Mouse (Mus musculus): ENCODE measurements around the gene Wdpcp. TPM values are rescaled to one million over a fixed set of nuclear protein-coding genes. Genes with fewer than 3 reads are reported as not detected.

Wdpcp gene
- polyA plus RNA-seq, 1 experiment from 2014 or later: 11.4 TPM

DNA sequence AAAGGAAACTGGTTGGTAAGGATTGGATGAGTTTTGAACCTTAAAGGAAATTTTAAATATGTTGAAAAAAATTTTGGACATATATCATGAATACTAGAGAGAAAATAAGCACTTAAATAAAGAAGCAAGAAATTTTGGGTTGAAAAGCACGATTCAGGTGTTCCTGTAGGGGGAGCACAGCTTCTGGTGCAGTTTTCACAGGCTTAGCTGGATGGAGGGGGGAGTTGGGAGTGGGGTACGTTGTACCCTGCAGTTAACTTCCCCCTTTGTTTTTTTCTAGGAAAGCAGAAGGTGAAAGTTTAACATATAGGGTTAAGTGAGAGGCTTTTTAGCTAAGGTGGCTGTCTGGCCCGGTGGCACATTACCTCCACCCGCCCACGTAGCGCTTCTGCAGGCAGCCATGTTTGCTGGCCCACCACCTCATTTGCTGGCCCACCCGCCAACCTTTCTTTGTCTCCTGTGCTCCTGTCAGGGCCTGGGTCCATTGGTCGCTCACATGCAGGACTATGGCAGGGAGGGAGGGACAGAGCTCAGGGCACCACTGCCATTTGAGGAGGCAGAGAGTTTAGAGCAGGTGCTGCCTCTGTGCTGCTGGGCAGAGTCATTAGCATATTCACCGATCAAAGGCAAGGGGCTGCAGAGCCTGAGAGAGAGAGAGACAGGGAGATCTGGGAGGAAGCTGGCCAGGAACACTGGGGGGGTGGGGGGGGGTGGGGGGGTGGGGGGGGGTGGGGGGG, 62.3 kb downstream of the Wdpcp start:
- no peaks in the 10 kb centered on the region for H3K36me3 ChIP-seq (replicated peaks; ENCODE audit: control insufficient read depth, insufficient read depth)
- no peaks in the 10 kb centered on the region for H3K4me1 ChIP-seq (replicated peaks; ENCODE audit: control insufficient read depth, insufficient read depth, low read length)
- H3K27ac ChIP-seq: no peak overlapping the region
- DNase-seq (ENCODE audit: low spot score) (no peak), ATAC-seq (ENCODE audit: low FRiP score) (no peak)
- H3K9me3 ChIP-seq (ENCODE audit: control insufficient read depth, low read length): no peaks in the 10 kb centered on the region
- 70% methylated on average over 8 of the region's 9 CpGs for WGBS
- no peaks in the 10 kb centered on the region for H3K27me3 ChIP-seq (ENCODE audit: control insufficient read depth, insufficient read depth, low read length)
- H3K4me3 ChIP-seq (replicated peaks; ENCODE audit: low read length): no peak overlapping the region
- H3K4me2 ChIP-seq (replicated peaks): no peak overlapping the region
- H3K9ac ChIP-seq: no peak overlapping the region

DNA sequence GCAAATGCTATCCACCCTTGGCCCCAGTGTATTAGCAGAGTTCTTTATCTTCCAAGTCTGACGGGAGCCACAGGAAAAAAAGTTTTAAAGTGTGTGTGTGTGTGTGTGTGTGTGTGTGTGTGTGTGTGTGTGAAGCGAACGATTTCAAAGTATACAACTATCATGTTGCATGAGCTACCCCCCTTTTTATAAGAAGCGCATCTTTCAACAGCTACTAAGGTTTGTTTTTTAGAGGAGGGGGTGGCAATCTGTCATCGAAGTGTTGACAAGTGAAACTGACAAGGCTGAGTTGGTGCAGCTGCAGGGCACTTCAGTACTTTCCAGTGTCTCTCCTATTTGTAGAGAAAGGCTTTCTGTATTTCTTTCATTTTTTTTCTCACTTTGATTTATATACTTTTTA, 66.3 kb downstream of the Wdpcp start:
- no peaks in the 10 kb centered on the region for H3K9me3 ChIP-seq (ENCODE audit: control insufficient read depth, low read length)
- no peak overlapping the region for H3K4me3 ChIP-seq (replicated peaks; ENCODE audit: low read length)
- 66% methylated on average over 5 of the region's 5 CpGs for WGBS

GRCm38 (mm10) chr11:21639534-21639933, 67.5 kb downstream of the Wdpcp start:
- no peak for DNase-seq (ENCODE audit: low spot score)
- H3K27ac ChIP-seq: no peak overlapping the region
- no peaks in the 10 kb centered on the region for H3K4me1 ChIP-seq (replicated peaks; ENCODE audit: control insufficient read depth, insufficient read depth, low read length)
- no peaks in the 10 kb centered on the region for H3K36me3 ChIP-seq (replicated peaks; ENCODE audit: control insufficient read depth, insufficient read depth)
- no peak overlapping the region for H3K9ac ChIP-seq
- WGBS: 80% methylated on average over 2 of the region's 2 CpGs
- no peak overlapping the region for H3K4me3 ChIP-seq (replicated peaks; ENCODE audit: low read length)
- H3K9me3 ChIP-seq (ENCODE audit: control insufficient read depth, low read length): no peaks in the 10 kb centered on the region
- no peak overlapping the region for H3K4me2 ChIP-seq (replicated peaks)
- ATAC-seq (ENCODE audit: low FRiP score): no peak
- no peaks in the 10 kb centered on the region for H3K27me3 ChIP-seq (ENCODE audit: control insufficient read depth, insufficient read depth, low read length)

More for the DNA sequence above, 66.3 kb downstream of the Wdpcp start:
- DNase-seq (ENCODE audit: low spot score) (no peak), ATAC-seq (ENCODE audit: low FRiP score) (no peak)
- no peak overlapping the region for H3K4me2 ChIP-seq (replicated peaks)
- H3K27me3 ChIP-seq (ENCODE audit: control insufficient read depth, insufficient read depth, low read length): no peaks in the 10 kb centered on the region
- H3K9ac ChIP-seq: no peak overlapping the region
- no peaks in the 10 kb centered on the region for H3K36me3 ChIP-seq (replicated peaks; ENCODE audit: control insufficient read depth, insufficient read depth)
- H3K27ac ChIP-seq: no peak overlapping the region
- H3K4me1 ChIP-seq (replicated peaks; ENCODE audit: control insufficient read depth, insufficient read depth, low read length): no peaks in the 10 kb centered on the region

GRCm38 (mm10) chr11:21644231-21644630, 72.2 kb downstream of the Wdpcp start:
- Histone ChIP-seq H3K4me2 (replicated peaks) (no peak overlapping the region), H3K27ac (no peak overlapping the region), H3K9me3 (ENCODE audit: control insufficient read depth, low read length) (no peaks in the 10 kb centered on the region), H3K4me1 (replicated peaks; ENCODE audit: control insufficient read depth, insufficient read depth, low read length) (no peaks in the 10 kb centered on the region), H3K9ac (no peak overlapping the region), H3K36me3 (replicated peaks; ENCODE audit: control insufficient read depth, insufficient read depth) (no peaks in the 10 kb centered on the region), H3K27me3 (ENCODE audit: control insufficient read depth, insufficient read depth, low read length) (no peaks in the 10 kb centered on the region), H3K4me3 (replicated peaks; ENCODE audit: low read length) (no peak overlapping the region)
- DNase-seq (ENCODE audit: low spot score) (no peak), ATAC-seq (ENCODE audit: low FRiP score) (no peak)
- 79% methylated on average over 4 of the region's 4 CpGs for WGBS

DNA sequence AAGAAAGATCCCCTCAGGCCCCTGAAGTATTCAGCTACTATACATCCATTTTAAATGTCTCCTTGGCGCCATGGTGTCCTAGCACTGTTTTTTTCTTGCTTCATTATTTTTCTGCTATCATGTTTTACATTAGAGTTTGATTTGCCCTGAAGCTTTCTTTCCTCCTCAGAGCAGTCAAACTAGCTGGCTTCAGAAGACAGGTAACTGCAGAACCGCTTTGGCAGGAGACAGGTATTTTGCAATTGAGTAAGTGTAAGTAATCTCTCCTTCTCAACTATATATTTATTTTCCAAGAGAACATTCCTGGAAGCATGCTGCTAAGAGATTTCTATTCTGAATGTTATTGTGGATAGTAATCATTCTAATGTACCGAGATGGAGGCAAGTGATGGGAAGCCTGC, 74.1 kb downstream of the Wdpcp start:
- ATAC-seq (ENCODE audit: low FRiP score) (no peak), DNase-seq (ENCODE audit: low spot score) (no peak)
- Histone ChIP-seq H3K9me3 (ENCODE audit: control insufficient read depth, low read length) (no peaks in the 10 kb centered on the region), H3K27ac (no peak overlapping the region), H3K4me1 (replicated peaks; ENCODE audit: control insufficient read depth, insufficient read depth, low read length) (no peaks in the 10 kb centered on the region), H3K27me3 (ENCODE audit: control insufficient read depth, insufficient read depth, low read length) (no peaks in the 10 kb centered on the region), H3K9ac (no peak overlapping the region), H3K4me2 (replicated peaks) (no peak overlapping the region), H3K36me3 (replicated peaks; ENCODE audit: control insufficient read depth, insufficient read depth) (no peaks in the 10 kb centered on the region), H3K4me3 (replicated peaks; ENCODE audit: low read length) (no peak overlapping the region)
- 78% methylated on average over 3 of the region's 3 CpGs for WGBS

- DNase-seq (ENCODE audit: low spot score) (peak; percentile 70), ATAC-seq (ENCODE audit: low FRiP score) (no peak)
- H3K4me2 ChIP-seq (replicated peaks): no peak overlapping the region
- no peaks in the 10 kb centered on the region for H3K4me1 ChIP-seq (replicated peaks; ENCODE audit: control insufficient read depth, insufficient read depth, low read length)
- no peaks in the 10 kb centered on the region for H3K36me3 ChIP-seq (replicated peaks; ENCODE audit: control insufficient read depth, insufficient read depth)
- WGBS: 75% methylated on average over 3 of the region's 3 CpGs
- H3K27me3 ChIP-seq (ENCODE audit: control insufficient read depth, insufficient read depth, low read length): no peaks in the 10 kb centered on the region
- H3K27ac ChIP-seq: no peak overlapping the region
- no peak overlapping the region for H3K4me3 ChIP-seq (replicated peaks; ENCODE audit: low read length)
- no peak overlapping the region for H3K9ac ChIP-seq
- H3K9me3 ChIP-seq (ENCODE audit: control insufficient read depth, low read length): no peaks in the 10 kb centered on the region
Observed at GRCm38 (mm10) chr11:21658985-21659384, 87.0 kb downstream of the Wdpcp start.

GRCm38 (mm10) chr11:21677034-21677433, 105.0 kb downstream of the Wdpcp start:
- no peaks in the 10 kb centered on the region for H3K36me3 ChIP-seq (replicated peaks; ENCODE audit: control insufficient read depth, insufficient read depth)
- no peak overlapping the region for H3K4me3 ChIP-seq (replicated peaks; ENCODE audit: low read length)
- no peaks in the 10 kb centered on the region for H3K27me3 ChIP-seq (ENCODE audit: control insufficient read depth, insufficient read depth, low read length)
- no peaks in the 10 kb centered on the region for H3K9me3 ChIP-seq (ENCODE audit: control insufficient read depth, low read length)
- H3K4me2 ChIP-seq (replicated peaks): no peak overlapping the region
- DNase-seq (ENCODE audit: low spot score) (no peak), ATAC-seq (ENCODE audit: low FRiP score) (no peak)
- H3K4me1 ChIP-seq (replicated peaks; ENCODE audit: control insufficient read depth, insufficient read depth, low read length): no peaks in the 10 kb centered on the region
- H3K27ac ChIP-seq: no peak overlapping the region
- WGBS: 85% methylated on average over 2 of the region's 2 CpGs
- H3K9ac ChIP-seq: no peak overlapping the region

- no peak overlapping the region for H3K9ac ChIP-seq
- ATAC-seq (ENCODE audit: low FRiP score) (no peak), DNase-seq (ENCODE audit: low spot score) (no peak)
- no peak overlapping the region for H3K4me3 ChIP-seq (replicated peaks; ENCODE audit: low read length)
- H3K4me2 ChIP-seq (replicated peaks): no peak overlapping the region
- no peaks in the 10 kb centered on the region for H3K36me3 ChIP-seq (replicated peaks; ENCODE audit: control insufficient read depth, insufficient read depth)
- 84% methylated on average over 6 of the region's 6 CpGs for WGBS
- H3K4me1 ChIP-seq (replicated peaks; ENCODE audit: control insufficient read depth, insufficient read depth, low read length): 0 out of 2 replicates have a peak, but pooled peaks cover 2% of the 10 kb centered on the region
- H3K27me3 ChIP-seq (ENCODE audit: control insufficient read depth, insufficient read depth, low read length): no peaks in the 10 kb centered on the region
- H3K9me3 ChIP-seq (ENCODE audit: control insufficient read depth, low read length): no peaks in the 10 kb centered on the region
- H3K27ac ChIP-seq: no peak overlapping the region
Observed at GRCm38 (mm10) chr11:21688441-21688840, 116.4 kb downstream of the Wdpcp start.

DNA sequence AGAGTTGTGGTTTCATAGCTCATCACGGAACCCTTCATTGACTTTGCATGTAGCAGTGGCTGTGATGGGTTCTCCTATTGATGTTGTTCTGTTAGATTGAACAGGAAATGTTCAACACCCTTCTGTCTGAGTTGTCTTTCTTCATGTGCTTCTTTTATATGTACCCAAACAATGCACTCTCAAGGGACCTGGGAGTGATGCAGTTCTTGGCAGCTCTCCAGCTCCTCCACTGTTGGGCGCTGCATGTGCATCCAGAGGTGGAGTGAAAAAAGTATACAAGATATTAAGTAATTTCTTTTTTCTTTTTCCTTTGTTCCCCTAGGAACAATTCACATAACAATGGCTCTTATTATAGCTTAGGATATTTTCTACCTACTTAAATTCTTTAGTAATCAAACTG, 118.7 kb downstream of the Wdpcp start:
- Histone ChIP-seq H3K4me3 (replicated peaks; ENCODE audit: low read length) (no peak overlapping the region), H3K4me2 (replicated peaks) (no peak overlapping the region), H3K27ac (no peak overlapping the region), H3K4me1 (replicated peaks; ENCODE audit: control insufficient read depth, insufficient read depth, low read length) (0 out of 2 replicates have a peak, but pooled peaks cover 2% of the 10 kb centered on the region), H3K9ac (no peak overlapping the region), H3K27me3 (ENCODE audit: control insufficient read depth, insufficient read depth, low read length) (no peaks in the 10 kb centered on the region), H3K36me3 (replicated peaks; ENCODE audit: control insufficient read depth, insufficient read depth) (no peaks in the 10 kb centered on the region), H3K9me3 (ENCODE audit: control insufficient read depth, low read length) (no peaks in the 10 kb centered on the region)
- DNase-seq (ENCODE audit: low spot score): no peak
- no peak for ATAC-seq (ENCODE audit: low FRiP score)
- WGBS: 66% methylated on average over 2 of the region's 2 CpGs

DNA sequence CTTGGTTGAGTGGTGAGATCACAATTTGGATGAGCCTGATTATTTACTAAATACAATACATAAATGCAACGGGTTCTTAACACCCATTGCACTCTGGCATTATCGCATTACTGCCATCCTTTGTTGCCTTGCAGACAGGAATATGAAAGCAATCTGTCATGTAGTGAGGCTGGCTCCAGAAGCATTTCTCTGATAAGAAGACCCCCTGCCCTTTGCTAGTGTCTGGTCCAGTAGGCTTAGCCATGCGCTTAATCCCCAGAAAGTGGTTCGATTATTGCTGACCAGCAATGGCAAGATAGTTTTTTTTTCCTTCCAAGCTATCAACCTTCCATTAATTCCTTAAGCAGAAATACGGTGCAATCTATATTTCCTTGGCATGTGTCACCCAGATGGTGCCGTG, 122.1 kb downstream of the Wdpcp start:
- Histone ChIP-seq H3K27ac (no peak overlapping the region), H3K4me1 (replicated peaks; ENCODE audit: control insufficient read depth, insufficient read depth, low read length) (0 out of 2 replicates have a peak, but pooled peaks cover 2% of the 10 kb centered on the region), H3K36me3 (replicated peaks; ENCODE audit: control insufficient read depth, insufficient read depth) (no peaks in the 10 kb centered on the region), H3K9me3 (ENCODE audit: control insufficient read depth, low read length) (no peaks in the 10 kb centered on the region), H3K4me2 (replicated peaks) (no peak overlapping the region), H3K4me3 (replicated peaks; ENCODE audit: low read length) (no peak overlapping the region), H3K9ac (no peak overlapping the region), H3K27me3 (ENCODE audit: control insufficient read depth, insufficient read depth, low read length) (no peaks in the 10 kb centered on the region)
- DNase-seq (ENCODE audit: low spot score) (no peak), ATAC-seq (ENCODE audit: low FRiP score) (no peak)
- WGBS: 72% methylated on average over 6 of the region's 6 CpGs
